Mouse (Mus musculus) stomach, postnatal 0 days (tissue): ENCODE data around the gene Actr6. TPM values are rescaled to one million over a fixed set of nuclear protein-coding genes. Genes with fewer than 3 reads are reported as not detected.

Source experiments
- ATAC-seq: fragments of 200-750 bp; cut with Nextera tagmentation; 2 replicates; pipeline ENCODE4 v1.8.0; 2017; ENCODE audit not compliant: low FRiP score, low TSS enrichment
- DNase-seq: peaks from one replicate; pipeline ENCODE4 v3.0.0-alpha.2; 2016; ENCODE audit warnings: low spot score
- H3K27ac ChIP-seq: fragments of 300-500 bp; sonication (generic); replicated peaks from 2 replicates; pipeline ENCODE4 v1.5.1; 2014; ENCODE audit warnings: mild to moderate bottlenecking, control low read depth
- H3K27me3 ChIP-seq: fragments of 300-500 bp; sonication (generic); 2 replicates; pipeline ENCODE4 v1.6.1; 2014; ENCODE audit warnings: low read length; ENCODE audit not compliant: control insufficient read depth, insufficient read depth
- H3K36me3 ChIP-seq: fragments of 300-500 bp; sonication (generic); 2 replicates; pipeline ENCODE4 v1.6.1; 2014; ENCODE audit warnings: low read length, mixed read lengths; ENCODE audit not compliant: control insufficient read depth, insufficient read depth
- H3K4me1 ChIP-seq: fragments of 300-500 bp; sonication (generic); replicated peaks from 2 replicates; pipeline ENCODE4 v1.6.1; 2014; ENCODE audit warnings: antibody characterized with exemption; ENCODE audit not compliant: control insufficient read depth, insufficient read depth
- H3K4me2 ChIP-seq: fragments of 300-500 bp; sonication (generic); replicated peaks from 2 replicates; pipeline ENCODE4 v1.6.1; 2014; ENCODE audit warnings: low read depth, mild to moderate bottlenecking, control low read depth, moderate library complexity
- H3K4me3 ChIP-seq: fragments of 300-500 bp; sonication (generic); 2 replicates; pipeline ENCODE4 v1.5.1; 2014; ENCODE audit warnings: low read depth, low read length, control low read depth
- H3K9ac ChIP-seq: fragments of 300-500 bp; sonication (generic); 2 replicates; pipeline ENCODE4 v1.6.1; 2014; ENCODE audit warnings: mild to moderate bottlenecking, low read length, control low read depth, mixed read lengths
- H3K9me3 ChIP-seq: fragments of 300-500 bp; sonication (generic); 2 replicates; pipeline ENCODE4 v1.6.1; 2016; ENCODE audit warnings: low read length; ENCODE audit not compliant: control insufficient read depth
- CTCF ChIP-seq: IDR thresholded peaks from 2 replicates; pipeline ENCODE4 v1.5.1; 2016; ENCODE audit warnings: antibody characterized with exemption, low read depth, mild to moderate bottlenecking, moderate library complexity
- EP300 ChIP-seq: optimal IDR thresholded peaks from 2 replicates; pipeline ENCODE3; 2016; ENCODE audit warnings: antibody characterized with exemption
- WGBS: fragments of 180-500 bp; shearing (Covaris S2); extraction: QIAGEN DNeasy Blood & Tissue Kit; methylation state at CpG from one replicate; pipeline ENCODE4 v1.1.7; 2014; 5-methylcytosine and 5-hydroxymethylcytosine counted together
- polyA plus RNA-seq: library from polyadenylated mRNA; unstranded; fragments of >200 nt; fragmentation: Nextera tagmentation; extraction: Ambion mirVana; gene quantifications from 2 replicates; pipeline ENCODE4 v1.2.1, GENCODE M21; 2015

Actr6 gene
- 17.1 TPM in 2 replicates for polyA plus RNA-seq

DNA sequence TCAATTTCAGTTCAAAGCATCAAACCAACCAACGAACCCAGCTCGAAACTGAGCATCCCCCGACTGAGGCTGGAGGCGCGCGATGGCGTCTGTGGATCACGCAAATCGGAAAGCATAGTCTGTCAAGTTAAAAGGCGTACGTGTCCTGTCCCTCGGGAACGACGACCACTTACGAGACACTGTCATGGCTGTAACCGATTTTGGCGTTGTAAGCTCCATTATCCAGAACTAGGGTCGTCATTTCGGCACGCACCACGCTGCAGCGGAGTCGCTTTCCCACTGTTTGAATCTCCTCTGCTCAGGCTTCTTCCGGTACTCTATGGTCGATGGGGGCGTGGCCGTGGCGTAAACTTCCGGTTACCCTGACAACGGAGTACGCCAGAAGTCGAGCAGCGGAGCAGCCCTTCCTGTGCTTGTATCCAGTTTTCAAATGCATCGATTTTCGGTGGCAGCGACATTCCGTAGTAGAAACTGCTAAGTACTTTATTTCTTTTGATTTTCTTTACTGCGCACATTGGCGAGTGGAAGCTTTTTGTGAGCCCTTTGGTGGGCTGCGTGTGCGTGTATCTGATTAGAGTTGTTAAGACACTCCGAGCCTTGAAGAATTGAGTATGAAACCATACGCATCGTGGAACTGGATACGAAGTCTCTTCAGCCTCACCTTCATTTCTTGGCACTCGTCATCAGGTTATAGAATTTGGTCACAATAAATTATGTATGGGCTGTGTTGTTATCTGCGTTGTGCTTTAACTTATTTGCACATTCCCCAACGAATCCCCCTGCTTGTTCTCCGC, at the start of gene Actr6:
Actr6 (minus strand) TSS at position 295 of the 794 bp plus-strand sequence.
- no peaks in the 10 kb centered on the region for H3K9me3 ChIP-seq
- ATAC-seq (peak; percentile 99), DNase-seq (peak; percentile 93)
- no peaks in the 10 kb centered on the region for H3K36me3 ChIP-seq
- TF ChIP-seq EP300 (no peak), CTCF (0 out of 2 replicates have a peak, but pooled peaks have one; percentile 1)
- H3K4me1 ChIP-seq: 0 out of 2 replicates have a peak, but pooled peaks cover 5% of the 10 kb centered on the region
- H3K4me2 ChIP-seq: peak within 1 kb of the TSS; percentile 80
- peak within 1 kb of the TSS; percentile 62 for H3K9ac ChIP-seq
- H3K27ac ChIP-seq: peak within 1 kb of the TSS; percentile 40
- no peaks in the 10 kb centered on the region for H3K27me3 ChIP-seq
- H3K4me3 ChIP-seq: peak within 1 kb of the TSS; percentile 71
- WGBS: under 1% methylated on average over 49 of the region's 49 CpGs

DNA sequence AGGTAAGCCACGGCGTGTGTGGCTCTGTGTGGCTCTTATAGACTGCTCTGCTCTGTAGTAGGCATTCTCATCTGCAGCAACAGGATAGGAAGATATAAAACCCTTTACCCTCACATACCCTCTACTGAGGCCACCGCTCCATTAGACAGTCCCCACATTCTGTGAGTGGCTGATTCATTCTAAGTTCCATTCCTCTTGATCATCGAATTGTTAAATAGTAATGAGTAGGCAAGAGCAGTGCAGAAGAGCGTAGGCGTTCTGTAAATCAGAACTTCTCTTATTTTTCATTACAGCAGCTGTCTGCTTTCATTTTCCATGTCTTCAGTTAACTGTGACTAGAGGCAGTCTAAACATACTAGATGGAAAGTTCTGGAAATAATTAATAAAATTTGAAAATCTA, 43.9 kb upstream of the Actr6 start:
- 92% methylated on average over 6 of the region's 6 CpGs for WGBS
- H3K9ac ChIP-seq: no peak overlapping the region
- H3K27me3 ChIP-seq: no peaks in the 10 kb centered on the region
- no peaks in the 10 kb centered on the region for H3K9me3 ChIP-seq
- no peak for TF ChIP-seq EP300
- no peak overlapping the region for H3K4me3 ChIP-seq
- H3K4me2 ChIP-seq: no peak overlapping the region
- H3K4me1 ChIP-seq: no peaks in the 10 kb centered on the region
- no peak overlapping the region for H3K27ac ChIP-seq
- no peak for DNase-seq
- no peak for ATAC-seq
- H3K36me3 ChIP-seq: no peaks in the 10 kb centered on the region

DNA sequence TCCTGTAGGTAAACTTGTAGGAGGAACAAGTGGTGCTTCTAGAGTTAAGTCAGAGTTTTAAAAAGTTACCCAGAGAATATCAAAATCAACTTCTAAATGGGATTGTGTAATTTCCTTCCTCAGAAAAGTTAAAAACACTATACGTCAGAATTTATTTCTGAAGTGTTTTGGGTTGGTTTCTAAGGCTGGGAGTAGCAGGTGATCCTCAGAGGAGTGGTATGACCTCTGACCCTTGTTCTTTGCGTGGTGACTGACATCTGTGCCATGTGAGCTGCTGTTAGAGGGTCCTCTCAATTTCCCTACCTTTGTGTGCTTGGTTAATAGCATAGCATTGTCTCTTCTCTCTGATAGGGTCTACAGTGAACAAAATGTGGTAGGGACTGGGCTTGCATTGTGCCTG, 39.8 kb upstream of the Actr6 start:
- H3K27ac ChIP-seq: no peak overlapping the region
- no peaks in the 10 kb centered on the region for H3K4me1 ChIP-seq
- ATAC-seq (no peak), DNase-seq (no peak)
- WGBS: 47% methylated on average over 2 of the region's 2 CpGs
- no peak overlapping the region for H3K9ac ChIP-seq
- H3K27me3 ChIP-seq: no peaks in the 10 kb centered on the region
- H3K9me3 ChIP-seq: no peaks in the 10 kb centered on the region
- H3K4me3 ChIP-seq: no peak overlapping the region
- no peak for TF ChIP-seq CTCF
- TF ChIP-seq EP300: no peak
- H3K36me3 ChIP-seq: no peaks in the 10 kb centered on the region
- H3K4me2 ChIP-seq: no peak overlapping the region

DNA sequence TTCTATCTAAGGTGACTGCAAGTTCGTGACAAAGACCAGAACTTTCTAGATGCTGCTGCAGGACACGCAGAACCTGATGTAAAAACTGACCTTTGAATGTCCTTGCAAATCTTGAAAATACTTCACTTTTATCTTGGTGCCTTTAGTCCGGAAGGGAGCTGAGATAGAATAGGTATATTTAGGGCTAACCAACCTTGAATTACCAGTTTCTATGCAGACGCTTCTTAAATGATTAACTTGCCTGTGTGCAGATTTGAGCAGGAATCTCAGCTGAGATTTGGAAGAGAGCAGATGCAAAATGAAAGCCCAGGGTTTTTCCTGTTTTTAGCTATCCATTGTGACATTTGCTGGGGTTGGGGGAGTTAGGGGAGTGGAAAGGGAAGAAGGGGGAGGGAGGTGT, 37.0 kb upstream of the Actr6 start:
- Histone ChIP-seq H3K4me1 (no peaks in the 10 kb centered on the region), H3K27me3 (no peaks in the 10 kb centered on the region), H3K9ac (no peak overlapping the region), H3K4me2 (peak overlapping the region; percentile 25; the same call in 1 of the 2 replicates), H3K9me3 (no peaks in the 10 kb centered on the region), H3K36me3 (no peaks in the 10 kb centered on the region), H3K27ac (peak overlapping the region; percentile 74; the same call in 1 of the 2 replicates), H3K4me3 (no peak overlapping the region)
- DNase-seq (no peak), ATAC-seq (peak; percentile 43; the same call in 1 of the 2 replicates)
- 47% methylated on average over 4 of the region's 4 CpGs for WGBS
- TF ChIP-seq CTCF: no peak

DNA sequence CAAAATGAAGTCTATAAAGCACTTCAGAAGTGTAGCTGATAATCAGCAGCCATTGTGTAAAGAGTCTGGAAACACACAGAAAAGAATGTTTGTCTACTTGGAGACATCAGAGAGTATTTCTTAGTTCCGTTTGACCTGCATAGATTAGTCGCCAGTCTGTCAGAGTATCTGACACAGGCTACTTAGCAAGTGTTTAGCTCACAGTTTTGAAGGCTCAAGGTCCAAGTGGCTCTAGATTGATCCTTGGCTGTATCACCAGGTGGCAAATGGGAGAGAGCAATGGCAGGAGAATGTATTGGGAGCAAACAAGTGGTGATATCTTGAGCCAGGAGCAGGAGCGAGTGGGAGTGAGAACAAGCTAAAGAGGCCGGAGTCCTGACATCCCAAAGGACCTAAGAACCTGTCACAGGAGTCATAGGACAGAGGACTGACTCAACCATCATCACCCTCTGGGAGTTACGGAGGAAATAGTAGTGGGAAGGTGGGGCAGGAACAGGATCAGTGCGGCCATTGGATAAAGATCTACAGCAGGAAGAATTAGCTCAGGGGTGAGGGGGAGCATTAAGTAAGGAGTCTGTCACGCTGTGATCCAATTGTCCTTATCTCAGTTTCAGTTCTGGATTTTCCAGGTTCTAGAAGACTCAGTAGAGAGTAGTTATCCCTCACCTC, 36.4 kb upstream of the Actr6 start:
- H3K36me3 ChIP-seq: no peaks in the 10 kb centered on the region
- H3K9me3 ChIP-seq: no peaks in the 10 kb centered on the region
- ATAC-seq: peak; percentile 92
- H3K27ac ChIP-seq: peak overlapping the region; percentile 74; the same call in 1 of the 2 replicates
- peak overlapping the region; percentile 25; the same call in 1 of the 2 replicates for H3K4me2 ChIP-seq
- no peak overlapping the region for H3K4me3 ChIP-seq
- no peaks in the 10 kb centered on the region for H3K27me3 ChIP-seq
- DNase-seq: peak; percentile 49
- H3K9ac ChIP-seq: no peak overlapping the region
- TF ChIP-seq EP300 (no peak), CTCF (no peak)
- 62% methylated on average over 7 of the region's 7 CpGs for WGBS
- no peaks in the 10 kb centered on the region for H3K4me1 ChIP-seq
